Mouse (Mus musculus): ENCODE data around the gene Map3k14. TPM values are rescaled to one million over a fixed set of nuclear protein-coding genes. Genes with fewer than 3 reads are reported as not detected.

Map3k14 gene
- polyA plus RNA-seq, 1 experiment from 2014 or later: 3.7 TPM

- no peaks in the 10 kb centered on the region for H3K4me1 ChIP-seq (replicated peaks; ENCODE audit: control insufficient read depth, insufficient read depth, low read length)
- H3K4me2 ChIP-seq (ENCODE audit: low read depth, low read length): no peak overlapping the region
- H3K4me3 ChIP-seq (ENCODE audit: low read length): no peak overlapping the region
- H3K27me3 ChIP-seq (ENCODE audit: control insufficient read depth, insufficient read depth, low read depth, low read length): no peaks in the 10 kb centered on the region
- no peak overlapping the region for H3K27ac ChIP-seq (ENCODE audit: low read length)
- ATAC-seq (ENCODE audit: low read depth): no peak
- no peaks in the 10 kb centered on the region for H3K36me3 ChIP-seq (ENCODE audit: control insufficient read depth, insufficient read depth, low read length)
- H3K9ac ChIP-seq (ENCODE audit: low read length): no peak overlapping the region
- WGBS: 72% methylated on average over 9 of the region's 9 CpGs
- no peaks in the 10 kb centered on the region for H3K9me3 ChIP-seq (ENCODE audit: control insufficient read depth, low read length)
Observed at GRCm38 (mm10) chr11:103181349-103181748, 85.9 kb downstream of the Map3k14 start.

- H3K27ac ChIP-seq (ENCODE audit: low read length): no peak overlapping the region
- ATAC-seq (ENCODE audit: low read depth): no peak
- H3K9me3 ChIP-seq (ENCODE audit: control insufficient read depth, low read length): no peaks in the 10 kb centered on the region
- no peaks in the 10 kb centered on the region; the same call in 1 of the 2 replicates for H3K27me3 ChIP-seq (ENCODE audit: control insufficient read depth, insufficient read depth, low read depth, low read length)
- 39% methylated on average over 1 of the region's 1 CpGs for WGBS
- no peak overlapping the region for H3K9ac ChIP-seq (ENCODE audit: low read length)
- H3K4me1 ChIP-seq (replicated peaks; ENCODE audit: control insufficient read depth, insufficient read depth, low read length): no peaks in the 10 kb centered on the region
- H3K36me3 ChIP-seq (ENCODE audit: control insufficient read depth, insufficient read depth, low read length): no peaks in the 10 kb centered on the region
- H3K4me3 ChIP-seq (ENCODE audit: low read length): no peak overlapping the region
- no peak overlapping the region for H3K4me2 ChIP-seq (ENCODE audit: low read depth, low read length)
Observed at GRCm38 (mm10) chr11:103180426-103180825, 86.8 kb downstream of the Map3k14 start.

- Histone ChIP-seq H3K27ac (ENCODE audit: low read length) (no peak overlapping the region), H3K4me1 (replicated peaks; ENCODE audit: control insufficient read depth, insufficient read depth, low read length) (no peaks in the 10 kb centered on the region), H3K4me3 (ENCODE audit: low read length) (no peak overlapping the region), H3K36me3 (ENCODE audit: control insufficient read depth, insufficient read depth, low read length) (no peaks in the 10 kb centered on the region), H3K9ac (ENCODE audit: low read length) (no peak overlapping the region), H3K27me3 (ENCODE audit: control insufficient read depth, insufficient read depth, low read depth, low read length) (no peaks in the 10 kb centered on the region; the same call in 1 of the 2 replicates), H3K9me3 (ENCODE audit: control insufficient read depth, low read length) (no peaks in the 10 kb centered on the region), H3K4me2 (ENCODE audit: low read depth, low read length) (no peak overlapping the region)
- WGBS: 82% methylated on average over 8 of the region's 8 CpGs
- no peak for ATAC-seq (ENCODE audit: low read depth)
Observed at GRCm38 (mm10) chr11:103178748-103179147, 88.5 kb downstream of the Map3k14 start.

GRCm38 (mm10) chr11:103177815-103178485 lies 89.3 kb downstream of the Map3k14 start:
- Histone ChIP-seq H3K4me2 (ENCODE audit: low read depth, low read length) (no peak overlapping the region), H3K4me3 (ENCODE audit: low read length) (no peak overlapping the region), H3K27me3 (ENCODE audit: control insufficient read depth, insufficient read depth, low read depth, low read length) (no peaks in the 10 kb centered on the region; the same call in 1 of the 2 replicates), H3K27ac (ENCODE audit: low read length) (no peak overlapping the region), H3K36me3 (ENCODE audit: control insufficient read depth, insufficient read depth, low read length) (no peaks in the 10 kb centered on the region), H3K9ac (ENCODE audit: low read length) (no peak overlapping the region), H3K9me3 (ENCODE audit: control insufficient read depth, low read length) (no peaks in the 10 kb centered on the region), H3K4me1 (replicated peaks; ENCODE audit: control insufficient read depth, insufficient read depth, low read length) (no peaks in the 10 kb centered on the region)
- ATAC-seq (ENCODE audit: low read depth): no peak
- 79% methylated on average over 15 of the region's 15 CpGs for WGBS

GRCm38 (mm10) chr11:103177216-103177615 lies 90.1 kb downstream of the Map3k14 start:
- WGBS: 74% methylated on average over 5 of the region's 5 CpGs
- no peaks in the 10 kb centered on the region for H3K4me1 ChIP-seq (replicated peaks; ENCODE audit: control insufficient read depth, insufficient read depth, low read length)
- no peak overlapping the region for H3K27ac ChIP-seq (ENCODE audit: low read length)
- H3K27me3 ChIP-seq (ENCODE audit: control insufficient read depth, insufficient read depth, low read depth, low read length): peaks cover under 1% of the 10 kb centered on the region
- no peaks in the 10 kb centered on the region for H3K36me3 ChIP-seq (ENCODE audit: control insufficient read depth, insufficient read depth, low read length)
- H3K4me3 ChIP-seq (ENCODE audit: low read length): no peak overlapping the region
- H3K9ac ChIP-seq (ENCODE audit: low read length): no peak overlapping the region
- no peak overlapping the region for H3K4me2 ChIP-seq (ENCODE audit: low read depth, low read length)
- no peak for ATAC-seq (ENCODE audit: low read depth)
- H3K9me3 ChIP-seq (ENCODE audit: control insufficient read depth, low read length): no peaks in the 10 kb centered on the region

- 85% methylated on average over 1 of the region's 1 CpGs for WGBS
- H3K4me3 ChIP-seq (ENCODE audit: low read length): no peak overlapping the region
- no peaks in the 10 kb centered on the region for H3K4me1 ChIP-seq (replicated peaks; ENCODE audit: control insufficient read depth, insufficient read depth, low read length)
- peaks cover 8% of the 10 kb centered on the region for H3K27me3 ChIP-seq (ENCODE audit: control insufficient read depth, insufficient read depth, low read depth, low read length)
- ATAC-seq (ENCODE audit: low read depth): no peak
- no peak overlapping the region for H3K9ac ChIP-seq (ENCODE audit: low read length)
- H3K4me2 ChIP-seq (ENCODE audit: low read depth, low read length): no peak overlapping the region
- H3K9me3 ChIP-seq (ENCODE audit: control insufficient read depth, low read length): no peaks in the 10 kb centered on the region
- no peaks in the 10 kb centered on the region for H3K36me3 ChIP-seq (ENCODE audit: control insufficient read depth, insufficient read depth, low read length)
- H3K27ac ChIP-seq (ENCODE audit: low read length): no peak overlapping the region
Observed at GRCm38 (mm10) chr11:103176510-103176909, 90.8 kb downstream of the Map3k14 start.

GRCm38 (mm10) chr11:103175688-103176442 lies 91.4 kb downstream of the Map3k14 start:
- no peak overlapping the region for H3K4me2 ChIP-seq (ENCODE audit: low read depth, low read length)
- H3K36me3 ChIP-seq (ENCODE audit: control insufficient read depth, insufficient read depth, low read length): no peaks in the 10 kb centered on the region
- no peak overlapping the region for H3K4me3 ChIP-seq (ENCODE audit: low read length)
- H3K27me3 ChIP-seq (ENCODE audit: control insufficient read depth, insufficient read depth, low read depth, low read length): peaks cover 13% of the 10 kb centered on the region
- no peaks in the 10 kb centered on the region for H3K9me3 ChIP-seq (ENCODE audit: control insufficient read depth, low read length)
- peaks cover 3% of the 10 kb centered on the region for H3K4me1 ChIP-seq (replicated peaks; ENCODE audit: control insufficient read depth, insufficient read depth, low read length)
- H3K9ac ChIP-seq (ENCODE audit: low read length): no peak overlapping the region
- WGBS: 65% methylated on average over 14 of the region's 14 CpGs
- H3K27ac ChIP-seq (ENCODE audit: low read length): no peak overlapping the region
- no peak for ATAC-seq (ENCODE audit: low read depth)

- Histone ChIP-seq H3K9me3 (ENCODE audit: control insufficient read depth, low read length) (no peaks in the 10 kb centered on the region), H3K27me3 (ENCODE audit: control insufficient read depth, insufficient read depth, low read depth, low read length) (peaks cover 22% of the 10 kb centered on the region), H3K4me3 (ENCODE audit: low read length) (no peak overlapping the region), H3K4me2 (ENCODE audit: low read depth, low read length) (no peak overlapping the region), H3K4me1 (replicated peaks; ENCODE audit: control insufficient read depth, insufficient read depth, low read length) (peaks cover 7% of the 10 kb centered on the region), H3K27ac (ENCODE audit: low read length) (no peak overlapping the region), H3K9ac (ENCODE audit: low read length) (no peak overlapping the region), H3K36me3 (ENCODE audit: control insufficient read depth, insufficient read depth, low read length) (no peaks in the 10 kb centered on the region)
- WGBS: 41% methylated on average over 8 of the region's 8 CpGs
- peak; percentile 39; the same call in 1 of the 2 replicates for ATAC-seq (ENCODE audit: low read depth)
Observed at GRCm38 (mm10) chr11:103174891-103175391, 92.3 kb downstream of the Map3k14 start.

- no peak overlapping the region for H3K4me3 ChIP-seq (ENCODE audit: low read length)
- no peaks in the 10 kb centered on the region for H3K9me3 ChIP-seq (ENCODE audit: control insufficient read depth, low read length)
- no peak overlapping the region for H3K27ac ChIP-seq (ENCODE audit: low read length)
- ATAC-seq (ENCODE audit: low read depth): no peak
- no peak overlapping the region for H3K9ac ChIP-seq (ENCODE audit: low read length)
- H3K36me3 ChIP-seq (ENCODE audit: control insufficient read depth, insufficient read depth, low read length): no peaks in the 10 kb centered on the region
- no peak overlapping the region for H3K4me2 ChIP-seq (ENCODE audit: low read depth, low read length)
- 77% methylated on average over 5 of the region's 5 CpGs for WGBS
- peaks cover 25% of the 10 kb centered on the region for H3K27me3 ChIP-seq (ENCODE audit: control insufficient read depth, insufficient read depth, low read depth, low read length)
- H3K4me1 ChIP-seq (replicated peaks; ENCODE audit: control insufficient read depth, insufficient read depth, low read length): peaks cover 7% of the 10 kb centered on the region
Observed at GRCm38 (mm10) chr11:103174411-103174832, 92.8 kb downstream of the Map3k14 start.

Data from lung, embryonic 16.5 days (tissue).